Mouse (Mus musculus) thymus, postnatal 14 days (tissue): ENCODE data around the gene Hagh.

ENCODE experiments used
- DNase-seq: peaks from one replicate; pipeline ENCODE4 v3.0.0; 2021

Hagh gene

GRCm38 (mm10) chr17:24850773-24851127 is 10.8 kb downstream of the Hagh start:
- no peak for DNase-seq

- no peak for DNase-seq
Measured at GRCm38 (mm10) chr17:24851381-24852125, 11.6 kb downstream of the Hagh start.

GRCm38 (mm10) chr17:24855838-24856464 is 16.0 kb downstream of the Hagh start:
- no peak for DNase-seq

- DNase-seq, result no peak
Measured at GRCm38 (mm10) chr17:24856589-24856988, 16.6 kb downstream of the Hagh start.

- no peak for DNase-seq
Measured at GRCm38 (mm10) chr17:24857831-24858470, 18.0 kb downstream of the Hagh start.

GRCm38 (mm10) chr17:24858967-24859366 is 19.0 kb downstream of the Hagh start:
- no peak for DNase-seq

GRCm38 (mm10) chr17:24860076-24860475 is 20.1 kb downstream of the Hagh start:
- DNase-seq, result no peak

GRCm38 (mm10) chr17:24861785-24862184 is 21.8 kb downstream of the Hagh start:
- no peak for DNase-seq

GRCm38 (mm10) chr17:24865776-24866175 is 25.8 kb downstream of the Hagh start, which contains the start of gene Igfals:
TSS of gene Igfals (plus strand) at chr17:24865997.
- DNase-seq, result no peak

GRCm38 (mm10) chr17:24867914-24868313 is 28.0 kb downstream of the Hagh start:
- DNase-seq, result no peak

- DNase-seq, result no peak
Measured at GRCm38 (mm10) chr17:24873695-24874404, 33.9 kb downstream of the Hagh start.

GRCm38 (mm10) chr17:24874405-24874745 is 34.4 kb downstream of the Hagh start:
- no peak for DNase-seq

- DNase-seq, result no peak
Measured at GRCm38 (mm10) chr17:24874989-24875388, 35.0 kb downstream of the Hagh start.

- DNase-seq, result no peak
Measured at GRCm38 (mm10) chr17:24877336-24878116, 37.6 kb downstream of the Hagh start.

- peak; percentile 68 for DNase-seq
Measured at GRCm38 (mm10) chr17:24878117-24878397, 38.1 kb downstream of the Hagh start.

GRCm38 (mm10) chr17:24878531-24878930 is 38.6 kb downstream of the Hagh start:
- no peak for DNase-seq

- DNase-seq, result peak; percentile 54
Measured at GRCm38 (mm10) chr17:24881738-24882440, 41.9 kb downstream of the Hagh start.

- DNase-seq, result no peak
Measured at GRCm38 (mm10) chr17:24884391-24884790, 44.4 kb downstream of the Hagh start.

- DNase-seq, result no peak
Measured at GRCm38 (mm10) chr17:24885356-24886133, 45.6 kb downstream of the Hagh start.

- peak; percentile 98 for DNase-seq
Measured at GRCm38 (mm10) chr17:24886134-24886931, 46.4 kb downstream of the Hagh start, which contains the start of the genes Nubp2 and Spsb3. TSS of gene Nubp2 (minus strand) at chr17:24886349. TSS of gene Spsb3 (plus strand) at chr17:24886643.

GRCm38 (mm10) chr17:24886932-24887271 is 47.0 kb downstream of the Hagh start:
- no peak for DNase-seq
